ENCODE assay signal across 16 mouse cellular contexts in the genomic region with DNA sequence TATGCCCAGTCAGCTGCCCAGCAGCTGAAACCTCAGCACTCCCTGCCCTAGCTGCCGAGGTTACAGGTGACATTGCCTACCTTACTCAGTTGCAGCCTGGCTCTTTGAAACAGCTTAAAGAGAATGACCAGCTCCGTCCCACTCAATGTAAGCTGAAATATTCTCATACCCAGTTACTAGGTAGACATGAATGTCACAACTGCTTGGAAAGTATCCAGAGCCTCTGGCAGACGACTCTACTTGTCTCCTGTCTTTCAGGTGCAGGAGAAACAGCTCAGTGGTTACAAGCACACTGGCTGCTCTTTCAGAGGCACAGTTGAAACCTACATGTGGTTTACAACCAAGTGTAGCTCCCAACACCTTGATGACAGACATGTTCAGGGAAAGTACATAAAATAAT.
"Had no signal": no experiment of that assay in that cellular context is flagged by ENCODE, and none has a peak within 500 bp of the region (broad histone marks: within the 10 kb centered on the region; RNA-seq: fewer than 3 reads in every experiment).

No protein-coding gene starts in this region.

- H3K27ac ChIP-seq: lung, embryonic 15.5 days; macrophage; midbrain, embryonic 13.5 days; midbrain, embryonic 15.5 days; neural tube, embryonic 12.5 days had no signal

- H3K27me3 ChIP-seq: lung, embryonic 15.5 days; megakaryocyte, embryonic 14.5 days; midbrain, embryonic 13.5 days; midbrain, embryonic 15.5 days; neural tube, embryonic 12.5 days had no signal

- H3K4me3 ChIP-seq: lung, embryonic 15.5 days; megakaryocyte, embryonic 14.5 days; midbrain, embryonic 13.5 days; midbrain, embryonic 15.5 days; neural tube, embryonic 12.5 days had no signal

- H3K4me1 ChIP-seq: lung, embryonic 15.5 days; midbrain, embryonic 13.5 days; midbrain, embryonic 15.5 days; neural tube, embryonic 12.5 days had no signal

- DNase-seq: liver, postnatal 0 days; lung, adult 2 months; lung, postnatal 14 days; lung, postnatal 36 days; right cerebral cortex, postnatal 25 days; right cerebral cortex, postnatal 4 days; spleen, adult 18-20 months; thymus, adult 2 months; thymus, postnatal 25 days; thymus, postnatal 4 days had no signal
